Mouse (Mus musculus): Measurements from ENCODE around the gene Aprt. TPM values are rescaled to one million over a fixed set of nuclear protein-coding genes. Genes with fewer than 3 reads are reported as not detected.

Aprt gene
- polyA plus RNA-seq, 1 experiment, result 261 TPM

DNA sequence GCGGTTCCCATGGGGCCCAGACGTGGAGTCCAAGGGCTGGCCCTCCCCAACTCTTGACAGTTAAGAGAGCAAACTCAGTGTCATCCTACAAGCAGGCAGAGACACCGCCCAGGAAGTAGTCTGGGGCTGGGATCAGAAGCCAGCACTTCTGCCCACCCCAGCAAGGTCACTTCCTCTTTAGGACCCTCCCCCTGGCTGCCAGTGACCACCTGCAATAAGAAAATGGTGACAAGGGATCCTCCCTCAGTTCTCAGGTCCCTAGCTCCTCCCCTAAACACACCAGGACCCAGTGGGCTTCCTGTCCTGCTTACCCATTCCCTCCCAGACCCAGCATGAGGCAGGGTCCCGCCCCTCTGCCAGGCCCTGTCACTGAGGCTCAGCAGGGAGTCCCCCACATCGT, 28.9 kb downstream of the Aprt start:
- H3K4me3 ChIP-seq, result peak overlapping the region; percentile 86
- H3ac ChIP-seq (ENCODE audit: control insufficient read depth, insufficient read length), result no peak overlapping the region
- no peaks in the 10 kb centered on the region for H3K27me3 ChIP-seq (ENCODE audit: control insufficient read depth, insufficient read depth, insufficient read length)
- peaks cover 6% of the 10 kb centered on the region for H3K36me3 ChIP-seq (ENCODE audit: control insufficient read depth, insufficient read depth)
- peak overlapping the region; percentile 97 for H3K4me2 ChIP-seq (ENCODE audit: low read depth)
- TF ChIP-seq POLR2AphosphoS2 (IDR thresholded peaks at IDR 0.05; ENCODE audit: insufficient read length, low read depth) (no peak), USF1 (IDR thresholded peaks at IDR 0.05; ENCODE audit: low read depth) (no peak), E2F4 (IDR thresholded peaks at IDR 0.05; ENCODE audit: insufficient read depth) (no peak), MAX (IDR thresholded peaks at IDR 0.05; ENCODE audit: low read depth) (no peak), TCF12 (IDR thresholded peaks at IDR 0.05; ENCODE audit: insufficient read depth, poor library complexity, severe bottlenecking) (no peak), MYOG (IDR thresholded peaks at IDR 0.05; ENCODE audit: control insufficient read depth in 1 of 3, insufficient read depth in 1 of 3, insufficient read length in 2 of 3, low read depth in 2 of 3) (no peak)
- H3K79me2 ChIP-seq (ENCODE audit: control insufficient read depth, insufficient read depth), result peaks cover 76% of the 10 kb centered on the region

GRCm38 (mm10) chr8:122546811-122547453, 29.8 kb downstream of the Aprt start:
- H3K4me2 ChIP-seq (ENCODE audit: low read depth), result peak overlapping the region; percentile 97
- H3K4me3 ChIP-seq, result peak overlapping the region; percentile 86
- H3K27me3 ChIP-seq (ENCODE audit: control insufficient read depth, insufficient read depth, insufficient read length), result no peaks in the 10 kb centered on the region
- H3ac ChIP-seq (ENCODE audit: control insufficient read depth, insufficient read length), result no peak overlapping the region
- peak; percentile 28 for TF ChIP-seq POLR2A (IDR thresholded peaks at IDR 0.05; ENCODE audit: insufficient read length, low read depth)
- peak in 1 of 3 experiments; percentile 39 for TF ChIP-seq MYOD1 (IDR thresholded peaks at IDR 0.05; ENCODE audit: control insufficient read depth in 1 of 3, insufficient read length in 2 of 3, low read depth in 2 of 3)
- no peak for TF ChIP-seq MAX (IDR thresholded peaks at IDR 0.05; ENCODE audit: low read depth)
- TF ChIP-seq USF1 (IDR thresholded peaks at IDR 0.05; ENCODE audit: low read depth), result no peak
- H3K79me2 ChIP-seq (ENCODE audit: control insufficient read depth, insufficient read depth), result peaks cover 85% of the 10 kb centered on the region
- peaks cover 6% of the 10 kb centered on the region for H3K36me3 ChIP-seq (ENCODE audit: control insufficient read depth, insufficient read depth)

- Histone ChIP-seq H3K4me3 (peak overlapping the region; percentile 86), H3K79me2 (ENCODE audit: control insufficient read depth, insufficient read depth) (peaks cover 92% of the 10 kb centered on the region), H3K36me3 (ENCODE audit: control insufficient read depth, insufficient read depth) (peaks cover 6% of the 10 kb centered on the region), H3K27me3 (ENCODE audit: control insufficient read depth, insufficient read depth, insufficient read length) (no peaks in the 10 kb centered on the region), H3K4me2 (ENCODE audit: low read depth) (peak overlapping the region; percentile 97), H3ac (ENCODE audit: control insufficient read depth, insufficient read length) (no peak overlapping the region)
- TF ChIP-seq SRF (IDR thresholded peaks at IDR 0.05; ENCODE audit: control insufficient read depth, insufficient read length, low read depth) (no peak), POLR2A (IDR thresholded peaks at IDR 0.05; ENCODE audit: insufficient read length, low read depth) (no peak), MYOG (IDR thresholded peaks at IDR 0.05; ENCODE audit: control insufficient read depth in 1 of 3, insufficient read depth in 1 of 3, insufficient read length in 2 of 3, low read depth in 2 of 3) (no peak), USF1 (IDR thresholded peaks at IDR 0.05; ENCODE audit: low read depth) (no peak), TCF3 (IDR thresholded peaks at IDR 0.05; ENCODE audit: insufficient read length, low read depth) (no peak), CEBPB (IDR thresholded peaks at IDR 0.05; ENCODE audit: insufficient read depth, poor library complexity, severe bottlenecking) (no peak), MYOD1 (IDR thresholded peaks at IDR 0.05; ENCODE audit: control insufficient read depth in 1 of 3, insufficient read length in 2 of 3, low read depth in 2 of 3) (no peak), POLR2AphosphoS2 (IDR thresholded peaks at IDR 0.05; ENCODE audit: insufficient read length, low read depth) (no peak), MAX (IDR thresholded peaks at IDR 0.05; ENCODE audit: low read depth) (no peak), E2F4 (IDR thresholded peaks at IDR 0.05; ENCODE audit: insufficient read depth) (no peak), REST (IDR thresholded peaks at IDR 0.05; ENCODE audit: insufficient read depth, insufficient read length) (no peak), TCF12 (IDR thresholded peaks at IDR 0.05; ENCODE audit: insufficient read depth, poor library complexity, severe bottlenecking) (no peak)
Measured at GRCm38 (mm10) chr8:122546066-122546755, 30.5 kb downstream of the Aprt start.

DNA sequence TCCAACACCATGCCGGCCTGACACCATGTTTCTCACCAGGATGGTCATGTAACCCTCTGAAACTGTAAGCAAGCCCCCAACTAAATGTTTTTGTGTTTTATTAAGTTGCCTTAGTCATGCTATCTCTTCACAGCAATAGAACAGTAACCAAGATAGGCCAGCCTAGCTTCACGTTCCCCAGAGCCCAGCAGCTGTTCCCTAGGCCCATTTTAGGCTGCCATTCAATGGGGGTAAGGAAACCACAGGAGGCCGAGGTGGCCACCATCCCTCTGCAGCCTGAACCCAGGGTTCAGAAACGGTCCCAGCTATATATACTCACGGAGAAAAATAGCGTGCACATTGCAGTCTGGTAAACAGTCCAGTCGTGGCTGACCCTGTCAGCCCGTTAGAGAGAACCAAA, 32.6 kb downstream of the Aprt start:
- no peak overlapping the region for H3ac ChIP-seq (ENCODE audit: control insufficient read depth, insufficient read length)
- peaks cover 100% of the 10 kb centered on the region for H3K79me2 ChIP-seq (ENCODE audit: control insufficient read depth, insufficient read depth)
- TF ChIP-seq POLR2AphosphoS2 (IDR thresholded peaks at IDR 0.05; ENCODE audit: insufficient read length, low read depth) (no peak), TCF12 (IDR thresholded peaks at IDR 0.05; ENCODE audit: insufficient read depth, poor library complexity, severe bottlenecking) (peak; percentile 23), MAX (IDR thresholded peaks at IDR 0.05; ENCODE audit: low read depth) (no peak), POLR2A (IDR thresholded peaks at IDR 0.05; ENCODE audit: insufficient read length, low read depth) (no peak), MYOG (IDR thresholded peaks at IDR 0.05; ENCODE audit: control insufficient read depth in 1 of 3, insufficient read depth in 1 of 3, insufficient read length in 2 of 3, low read depth in 2 of 3) (peak in 2 of 3 experiments; percentile 75 to 85), SRF (IDR thresholded peaks at IDR 0.05; ENCODE audit: control insufficient read depth, insufficient read length, low read depth) (peak; percentile 67), MYOD1 (IDR thresholded peaks at IDR 0.05; ENCODE audit: control insufficient read depth in 1 of 3, insufficient read length in 2 of 3, low read depth in 2 of 3) (peak; percentile 55 to 81 (median 67)), REST (IDR thresholded peaks at IDR 0.05; ENCODE audit: insufficient read depth, insufficient read length) (no peak)
- H3K27me3 ChIP-seq (ENCODE audit: control insufficient read depth, insufficient read depth, insufficient read length), result no peaks in the 10 kb centered on the region
- no peak overlapping the region for H3K4me3 ChIP-seq
- peak overlapping the region; percentile 24 for H3K4me2 ChIP-seq (ENCODE audit: low read depth)
- H3K36me3 ChIP-seq (ENCODE audit: control insufficient read depth, insufficient read depth), result peaks cover 6% of the 10 kb centered on the region

Measured in myocyte (in vitro differentiated cells).